9 mouse cellular contexts compared by ENCODE assay signal in genomic region chr9:66646226-66646625, GRCm38 (mm10). TPM values are rescaled to one million over a fixed set of nuclear protein-coding genes. Genes with fewer than 3 reads are reported as not detected.
DNase-seq lines count a peak whose midpoint lies in the region; ATAC-seq and TF ChIP-seq lines count a peak whose summit lies in the region.
"Had no signal": no experiment of that assay in that cellular context is flagged by ENCODE, and none has a peak within 500 bp of the region (broad histone marks: within the 10 kb centered on the region; RNA-seq: fewer than 3 reads in every experiment).

No protein-coding gene starts in this region.

- H3K9me3 ChIP-seq in heart, embryonic 10.5 days: no peaks in the 10 kb centered on the region
- no peaks in the 10 kb centered on the region for H3K9me3 ChIP-seq in kidney, embryonic 14.5 days (ENCODE audit: control insufficient read depth, low read length)
- no peaks in the 10 kb centered on the region for H3K9me3 ChIP-seq in limb, embryonic 14.5 days (ENCODE audit: control insufficient read depth, low read length)
- H3K9me3 ChIP-seq: embryonic facial prominence, embryonic 12.5 days had no signal

- TF ChIP-seq CTCF in C2C12 (IDR thresholded peaks at IDR 0.05; ENCODE audit: control insufficient read depth, insufficient read depth, insufficient read length): peak; percentile 91
- TF ChIP-seq CTCF in bone marrow macrophage, adult 2 months (IDR thresholded peaks at IDR 0.05; ENCODE audit: low read depth, low read length): peak; percentile 85
- peak; percentile 84 for TF ChIP-seq CTCF in embryonic fibroblast, embryonic 13.5 days (IDR thresholded peaks at IDR 0.05; ENCODE audit: borderline replicate concordance, insufficient read depth, low read length)

- H3K9ac ChIP-seq in kidney, embryonic 14.5 days (ENCODE audit: low read depth, low read length): no peak overlapping the region
- no peak overlapping the region for H3K9ac ChIP-seq in limb, embryonic 14.5 days (ENCODE audit: low read depth, low read length, severe bottlenecking)
- H3K9ac ChIP-seq: embryonic facial prominence, embryonic 12.5 days had no signal

- no peaks in the 10 kb centered on the region for H3K79me3 ChIP-seq in C2C12 (ENCODE audit: low read depth)

- H3K4me3 ChIP-seq in C2C12 (ENCODE audit: insufficient read depth, poor library complexity, severe bottlenecking): no peak overlapping the region
- H3K4me3 ChIP-seq in bone marrow macrophage, adult 2 months (ENCODE audit: insufficient read depth, low read length): no peak overlapping the region
- no peak overlapping the region for H3K4me3 ChIP-seq in embryonic fibroblast, embryonic 13.5 days (ENCODE audit: insufficient read depth, low read length)
- no peak overlapping the region for H3K4me3 ChIP-seq in heart, embryonic 10.5 days
- no peak overlapping the region for H3K4me3 ChIP-seq in kidney, embryonic 14.5 days (ENCODE audit: low read length)
- H3K4me3 ChIP-seq in limb, embryonic 14.5 days (replicated peaks; ENCODE audit: low read length): no peak overlapping the region
- H3K4me3 ChIP-seq: embryonic facial prominence, embryonic 12.5 days had no signal

- 15% methylated on average over 7 of the region's 7 CpGs for WGBS in heart, embryonic 10.5 days
- 11% methylated on average over 7 of the region's 7 CpGs for WGBS in kidney, embryonic 14.5 days
- WGBS in limb, embryonic 14.5 days: 13% methylated on average over 7 of the region's 7 CpGs

- H3ac ChIP-seq in C2C12 (ENCODE audit: control insufficient read depth, insufficient read length, low read depth): no peak overlapping the region

- no peak for TF ChIP-seq POLR2A in bone marrow macrophage, adult 2 months (IDR thresholded peaks at IDR 0.05; ENCODE audit: borderline replicate concordance, low read depth, low read length)
- no peak for TF ChIP-seq POLR2A in embryonic fibroblast, embryonic 13.5 days (IDR thresholded peaks at IDR 0.05; ENCODE audit: low read depth, low read length)
- TF ChIP-seq POLR2A in limb, embryonic 14.5 days (IDR thresholded peaks at IDR 0.05; ENCODE audit: borderline replicate concordance, extremely low read depth, insufficient read depth, insufficient read length): no peak

- no peaks in the 10 kb centered on the region for H3K36me3 ChIP-seq in C2C12 (ENCODE audit: control insufficient read depth, insufficient read depth)
- no peaks in the 10 kb centered on the region for H3K36me3 ChIP-seq in heart, embryonic 10.5 days
- no peaks in the 10 kb centered on the region for H3K36me3 ChIP-seq in kidney, embryonic 14.5 days (ENCODE audit: control insufficient read depth, insufficient read depth, low read length)
- H3K36me3 ChIP-seq in limb, embryonic 14.5 days (ENCODE audit: control insufficient read depth, insufficient read depth, low read length): no peaks in the 10 kb centered on the region
- no peaks in the 10 kb centered on the region for H3K36me3 ChIP-seq in splenic B cell, adult 2 months (ENCODE audit: control insufficient read depth, insufficient read depth, low read length, poor library complexity, severe bottlenecking)
- H3K36me3 ChIP-seq: embryonic facial prominence, embryonic 12.5 days had no signal

- peaks cover 2% of the 10 kb centered on the region for H3K4me1 ChIP-seq in bone marrow macrophage, adult 2 months (ENCODE audit: control insufficient read depth, insufficient read depth, low read length)
- peaks cover 2% of the 10 kb centered on the region; the same call in 1 of the 2 replicates for H3K4me1 ChIP-seq in embryonic fibroblast, embryonic 13.5 days (ENCODE audit: control insufficient read depth, insufficient read depth, low read length)
- H3K4me1 ChIP-seq in heart, embryonic 10.5 days: 0 out of 2 replicates have a peak, but pooled peaks cover under 1% of the 10 kb centered on the region
- no peaks in the 10 kb centered on the region for H3K4me1 ChIP-seq in kidney, embryonic 14.5 days (ENCODE audit: control insufficient read depth, insufficient read depth, low read length)
- peaks cover 2% of the 10 kb centered on the region; the same call in 1 of the 2 replicates for H3K4me1 ChIP-seq in limb, embryonic 14.5 days (ENCODE audit: control insufficient read depth, insufficient read depth, low read length)
- H3K4me1 ChIP-seq: embryonic facial prominence, embryonic 12.5 days had no signal

- no peak overlapping the region for H3K4me2 ChIP-seq in kidney, embryonic 14.5 days (replicated peaks; ENCODE audit: low read depth, low read length)
- no peak overlapping the region for H3K4me2 ChIP-seq in limb, embryonic 14.5 days (replicated peaks; ENCODE audit: low read depth, low read length, severe bottlenecking)
- H3K4me2 ChIP-seq: embryonic facial prominence, embryonic 12.5 days had no signal

- peaks cover 6% of the 10 kb centered on the region for H3K27me3 ChIP-seq in C2C12 (ENCODE audit: control insufficient read depth, insufficient read depth, insufficient read length)
- no peaks in the 10 kb centered on the region for H3K27me3 ChIP-seq in heart, embryonic 10.5 days (ENCODE audit: insufficient read depth, poor library complexity, severe bottlenecking)
- no peaks in the 10 kb centered on the region for H3K27me3 ChIP-seq in kidney, embryonic 14.5 days (ENCODE audit: control insufficient read depth, insufficient read depth, low read length)
- H3K27me3 ChIP-seq in limb, embryonic 14.5 days (ENCODE audit: control insufficient read depth, insufficient read depth, low read length): no peaks in the 10 kb centered on the region
- H3K27me3 ChIP-seq in splenic B cell, adult 2 months (ENCODE audit: control insufficient read depth, insufficient read depth, low read length, poor library complexity, severe bottlenecking): no peaks in the 10 kb centered on the region

- peak; percentile 94 for DNase-seq in heart, embryonic 10.5 days (ENCODE audit: low spot score)
- DNase-seq in limb, embryonic 14.5 days (ENCODE audit: low spot score): peak; percentile 86
- peak; percentile 71 to 79 for DNase-seq in natural killer cell, adult 2 months (ENCODE audit: low spot score in 2 of 2)
- DNase-seq in splenic B cell, adult 2 months (ENCODE audit: low read depth, low spot score): peak; percentile 88

- H3K79me2 ChIP-seq in C2C12 (ENCODE audit: control insufficient read depth, insufficient read depth): no peaks in the 10 kb centered on the region

- peak; percentile 76; the same call in 1 of the 2 replicates for ATAC-seq in kidney, embryonic 14.5 days (ENCODE audit: low FRiP score, low TSS enrichment)
- peak; percentile 83 for ATAC-seq in limb, embryonic 14.5 days (ENCODE audit: low FRiP score, low read depth)

- no peak overlapping the region for H3K27ac ChIP-seq in bone marrow macrophage, adult 2 months (ENCODE audit: insufficient read depth, low read depth, low read length)
- H3K27ac ChIP-seq in embryonic fibroblast, embryonic 13.5 days (ENCODE audit: insufficient read depth, low read length): no peak overlapping the region
- H3K27ac ChIP-seq in heart, embryonic 10.5 days: 0 out of 2 replicates have a peak overlapping the region, but pooled peaks have one; percentile 16
- no peak overlapping the region for H3K27ac ChIP-seq in kidney, embryonic 14.5 days (ENCODE audit: low read depth, low read length)
- H3K27ac ChIP-seq in limb, embryonic 14.5 days (replicated peaks; ENCODE audit: low read depth, low read length): no peak overlapping the region
- H3K27ac ChIP-seq: embryonic facial prominence, embryonic 12.5 days had no signal

TF ChIP-seq in C2C12, 6 proteins besides CTCF, POLR2A, EP300 and RAD21:
- TF ChIP-seq FOSL1 (IDR thresholded peaks at IDR 0.05; ENCODE audit: insufficient read depth, low read length, poor library complexity, severe bottlenecking) (no peak), MYOG (IDR thresholded peaks at IDR 0.05; ENCODE audit: control insufficient read depth, extremely low read depth, insufficient read length) (no peak), USF1 (IDR thresholded peaks at IDR 0.05; ENCODE audit: low read depth) (no peak), MYOD1 (IDR thresholded peaks at IDR 0.05; ENCODE audit: control insufficient read depth, insufficient read length, low read depth) (no peak), MAX (IDR thresholded peaks at IDR 0.05) (no peak), CEBPB (IDR thresholded peaks at IDR 0.05; ENCODE audit: low read depth) (no peak)

RNA-seq across cellular contexts. Expression of gene Usp3, which starts 53.3 kb away (rescaled TPM):
- 12.1 TPM for polyA plus RNA-seq in C2C12 (2012; fragmentation: generic; extraction: Trizol)
- 63.3 and 64.4 TPM in 2 replicates for polyA plus RNA-seq in bone marrow macrophage, adult 2 months (2012; ENCODE audit: insufficient read depth, insufficient read length, missing spikeins)
- polyA plus RNA-seq in embryonic fibroblast, embryonic 13.5 days (2011; ENCODE audit: insufficient read length, low read depth, missing spikeins): 44.2 and 47.2 TPM in 2 replicates
- polyA plus RNA-seq in heart, embryonic 10.5 days (2016; fragmentation: Nextera tagmentation; extraction: Ambion mirVana): 46.7 TPM in 2 replicates
- 51.7 and 83.6 TPM in 2 replicates for polyA plus RNA-seq in kidney, embryonic 14.5 days (2014; fragmentation: Nextera tagmentation; extraction: Ambion mirVana)
- 39.2 and 45.8 TPM in 2 replicates for polyA plus RNA-seq in limb, embryonic 14.5 days (2012; rRNA removed)
- polyA plus RNA-seq in limb, embryonic 14.5 days (2014; fragmentation: Nextera tagmentation; extraction: Ambion mirVana): 66.7 and 77.6 TPM in 2 replicates
